Mouse (Mus musculus): ENCODE measurements at regions not wholly inside any gene's neighbourhood (a gene's known extent, or its start where the extent isn't known, plus 50 kb on each side); places are given as distances from the start of the nearest gene placed in this dataset.

GRCm38 (mm10) chr10:113034356-113034755 lies 105.6 kb upstream of the Atxn7l3b start:
- no peaks in the 10 kb centered on the region for H3K9me3 ChIP-seq (ENCODE audit: control insufficient read depth, low read length)
- 65% methylated on average over 3 of the region's 3 CpGs for WGBS
- no peak overlapping the region for H3K4me3 ChIP-seq (replicated peaks; ENCODE audit: low read length)
- no peaks in the 10 kb centered on the region for H3K4me1 ChIP-seq (ENCODE audit: control insufficient read depth, insufficient read depth, low read length)
- DNase-seq (ENCODE audit: low spot score): no peak
- H3K27me3 ChIP-seq (ENCODE audit: control insufficient read depth, insufficient read depth, low read length): no peaks in the 10 kb centered on the region
- ATAC-seq (ENCODE audit: low FRiP score, low read depth): no peak
- H3K4me2 ChIP-seq (replicated peaks; ENCODE audit: low read depth, low read length, severe bottlenecking): no peak overlapping the region
- no peaks in the 10 kb centered on the region for H3K36me3 ChIP-seq (ENCODE audit: control insufficient read depth, insufficient read depth, low read length)
- H3K27ac ChIP-seq (replicated peaks; ENCODE audit: low read depth, low read length): no peak overlapping the region
- TF ChIP-seq POLR2A (IDR thresholded peaks at IDR 0.05; ENCODE audit: borderline replicate concordance, extremely low read depth, insufficient read depth, insufficient read length): no peak
- H3K9ac ChIP-seq (ENCODE audit: low read depth, low read length, severe bottlenecking): no peak overlapping the region

GRCm38 (mm10) chr10:113032870-113033269 lies 104.1 kb upstream of the Atxn7l3b start:
- 81% methylated on average over 4 of the region's 4 CpGs for WGBS
- H3K9ac ChIP-seq (ENCODE audit: low read depth, low read length, severe bottlenecking): no peak overlapping the region
- H3K27me3 ChIP-seq (ENCODE audit: control insufficient read depth, insufficient read depth, low read length): no peaks in the 10 kb centered on the region
- TF ChIP-seq POLR2A (IDR thresholded peaks at IDR 0.05; ENCODE audit: borderline replicate concordance, extremely low read depth, insufficient read depth, insufficient read length): no peak
- no peaks in the 10 kb centered on the region for H3K4me1 ChIP-seq (ENCODE audit: control insufficient read depth, insufficient read depth, low read length)
- DNase-seq (ENCODE audit: low spot score) (no peak), ATAC-seq (ENCODE audit: low FRiP score, low read depth) (no peak)
- H3K36me3 ChIP-seq (ENCODE audit: control insufficient read depth, insufficient read depth, low read length): no peaks in the 10 kb centered on the region
- H3K4me3 ChIP-seq (replicated peaks; ENCODE audit: low read length): no peak overlapping the region
- no peak overlapping the region for H3K27ac ChIP-seq (replicated peaks; ENCODE audit: low read depth, low read length)
- H3K4me2 ChIP-seq (replicated peaks; ENCODE audit: low read depth, low read length, severe bottlenecking): no peak overlapping the region
- H3K9me3 ChIP-seq (ENCODE audit: control insufficient read depth, low read length): no peaks in the 10 kb centered on the region

DNA sequence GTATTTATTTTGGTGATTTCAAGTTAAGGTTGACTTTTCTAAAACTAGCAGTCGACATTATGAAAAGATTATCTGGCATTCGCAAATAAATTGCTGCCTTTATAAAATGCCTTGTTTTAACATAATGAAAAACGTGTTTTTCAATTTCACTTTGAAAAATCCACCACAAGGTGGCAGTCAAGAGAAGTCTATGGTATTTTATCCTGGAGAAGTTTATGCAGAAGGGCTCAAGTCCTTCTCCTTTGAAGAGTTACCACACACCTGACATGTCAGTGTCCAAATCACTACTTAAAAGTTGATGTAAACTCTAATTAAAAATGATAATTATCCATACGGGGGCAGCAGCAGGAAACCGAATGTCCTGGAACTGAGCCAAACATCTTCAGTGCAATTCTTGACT lies 98.5 kb upstream of the Atxn7l3b start:
- Histone ChIP-seq H3K9me3 (ENCODE audit: control insufficient read depth, low read length) (no peaks in the 10 kb centered on the region), H3K27ac (replicated peaks; ENCODE audit: low read depth, low read length) (no peak overlapping the region), H3K9ac (ENCODE audit: low read depth, low read length, severe bottlenecking) (no peak overlapping the region), H3K4me2 (replicated peaks; ENCODE audit: low read depth, low read length, severe bottlenecking) (no peak overlapping the region), H3K36me3 (ENCODE audit: control insufficient read depth, insufficient read depth, low read length) (no peaks in the 10 kb centered on the region), H3K4me3 (replicated peaks; ENCODE audit: low read length) (no peak overlapping the region), H3K4me1 (ENCODE audit: control insufficient read depth, insufficient read depth, low read length) (no peaks in the 10 kb centered on the region), H3K27me3 (ENCODE audit: control insufficient read depth, insufficient read depth, low read length) (no peaks in the 10 kb centered on the region)
- DNase-seq (ENCODE audit: low spot score): peak; percentile 74
- no peak for ATAC-seq (ENCODE audit: low FRiP score, low read depth)
- WGBS: 7% methylated on average over 5 of the region's 5 CpGs
- no peak for TF ChIP-seq POLR2A (IDR thresholded peaks at IDR 0.05; ENCODE audit: borderline replicate concordance, extremely low read depth, insufficient read depth, insufficient read length)

DNA sequence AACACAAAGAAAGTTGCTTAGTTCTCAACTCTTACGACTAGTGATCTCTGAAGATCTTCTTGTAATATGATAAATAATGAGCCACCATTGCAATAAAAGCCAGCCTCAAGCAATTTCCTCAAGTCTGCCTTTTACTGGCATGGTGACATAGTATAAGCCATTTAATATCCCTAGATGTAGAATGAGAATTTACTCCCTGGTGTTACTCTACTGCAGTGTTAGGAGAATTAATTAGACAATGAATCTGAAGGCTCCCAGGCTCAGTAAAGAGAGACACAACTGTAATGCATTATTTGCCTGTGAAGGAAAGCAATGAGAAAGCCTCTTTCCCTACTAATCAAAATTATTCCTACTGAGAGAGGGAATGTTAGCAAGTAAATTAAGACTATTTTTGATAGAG lies 95.8 kb upstream of the Atxn7l3b start:
- WGBS: 27% methylated on average over 1 of the region's 1 CpGs
- H3K4me3 ChIP-seq (replicated peaks; ENCODE audit: low read length): no peak overlapping the region
- TF ChIP-seq POLR2A (IDR thresholded peaks at IDR 0.05; ENCODE audit: borderline replicate concordance, extremely low read depth, insufficient read depth, insufficient read length): no peak
- H3K27me3 ChIP-seq (ENCODE audit: control insufficient read depth, insufficient read depth, low read length): no peaks in the 10 kb centered on the region
- H3K9me3 ChIP-seq (ENCODE audit: control insufficient read depth, low read length): no peaks in the 10 kb centered on the region
- no peak overlapping the region for H3K27ac ChIP-seq (replicated peaks; ENCODE audit: low read depth, low read length)
- DNase-seq (ENCODE audit: low spot score): no peak
- H3K9ac ChIP-seq (ENCODE audit: low read depth, low read length, severe bottlenecking): no peak overlapping the region
- no peaks in the 10 kb centered on the region for H3K36me3 ChIP-seq (ENCODE audit: control insufficient read depth, insufficient read depth, low read length)
- no peaks in the 10 kb centered on the region for H3K4me1 ChIP-seq (ENCODE audit: control insufficient read depth, insufficient read depth, low read length)
- ATAC-seq (ENCODE audit: low FRiP score, low read depth): no peak
- H3K4me2 ChIP-seq (replicated peaks; ENCODE audit: low read depth, low read length, severe bottlenecking): no peak overlapping the region

- DNase-seq (ENCODE audit: low spot score): no peak
- TF ChIP-seq POLR2A (IDR thresholded peaks at IDR 0.05; ENCODE audit: borderline replicate concordance, extremely low read depth, insufficient read depth, insufficient read length): no peak
- no peaks in the 10 kb centered on the region for H3K36me3 ChIP-seq (ENCODE audit: control insufficient read depth, insufficient read depth, low read length)
- H3K27ac ChIP-seq (replicated peaks; ENCODE audit: low read depth, low read length): no peak overlapping the region
- H3K9ac ChIP-seq (ENCODE audit: low read depth, low read length, severe bottlenecking): no peak overlapping the region
- H3K4me3 ChIP-seq (replicated peaks; ENCODE audit: low read length): no peak overlapping the region
- no peaks in the 10 kb centered on the region for H3K27me3 ChIP-seq (ENCODE audit: control insufficient read depth, insufficient read depth, low read length)
- H3K4me2 ChIP-seq (replicated peaks; ENCODE audit: low read depth, low read length, severe bottlenecking): no peak overlapping the region
- H3K4me1 ChIP-seq (ENCODE audit: control insufficient read depth, insufficient read depth, low read length): no peaks in the 10 kb centered on the region
- 58% methylated on average over 3 of the region's 3 CpGs for WGBS
- no peak for ATAC-seq (ENCODE audit: low FRiP score, low read depth)
- H3K9me3 ChIP-seq (ENCODE audit: control insufficient read depth, low read length): no peaks in the 10 kb centered on the region
Observed at GRCm38 (mm10) chr10:113009124-113009523, 80.3 kb upstream of the Atxn7l3b start.

DNA sequence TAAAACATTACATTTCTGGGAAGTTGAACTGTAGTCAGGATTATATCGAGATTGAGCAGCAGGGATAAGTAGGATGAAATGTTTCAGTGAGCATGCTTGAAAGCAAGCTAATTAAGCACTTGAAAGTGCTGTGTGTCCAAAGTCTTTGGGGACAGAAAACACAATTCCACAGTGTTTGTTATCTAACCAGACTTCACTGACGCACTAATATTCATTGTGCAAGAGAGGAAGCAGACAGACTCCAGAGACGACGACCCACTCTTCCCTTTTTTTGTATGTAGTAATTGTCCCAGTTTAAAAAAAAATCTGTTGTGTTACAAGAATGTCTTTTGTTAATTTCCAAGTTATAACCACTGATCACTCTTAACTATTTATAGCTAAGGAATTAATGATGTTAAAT lies 61.9 kb upstream of the Atxn7l3b start:
- Histone ChIP-seq H3K9me3 (ENCODE audit: control insufficient read depth, low read length) (no peaks in the 10 kb centered on the region), H3K27ac (replicated peaks; ENCODE audit: low read depth, low read length) (no peak overlapping the region), H3K36me3 (ENCODE audit: control insufficient read depth, insufficient read depth, low read length) (no peaks in the 10 kb centered on the region), H3K27me3 (ENCODE audit: control insufficient read depth, insufficient read depth, low read length) (no peaks in the 10 kb centered on the region), H3K4me3 (replicated peaks; ENCODE audit: low read length) (no peak overlapping the region), H3K9ac (ENCODE audit: low read depth, low read length, severe bottlenecking) (no peak overlapping the region), H3K4me1 (ENCODE audit: control insufficient read depth, insufficient read depth, low read length) (no peaks in the 10 kb centered on the region), H3K4me2 (replicated peaks; ENCODE audit: low read depth, low read length, severe bottlenecking) (no peak overlapping the region)
- WGBS: 76% methylated on average over 4 of the region's 4 CpGs
- no peak for DNase-seq (ENCODE audit: low spot score)
- ATAC-seq (ENCODE audit: low FRiP score, low read depth): no peak
- TF ChIP-seq POLR2A (IDR thresholded peaks at IDR 0.05; ENCODE audit: borderline replicate concordance, extremely low read depth, insufficient read depth, insufficient read length): no peak

Measured in limb, embryonic 14.5 days (tissue).